Mouse (Mus musculus) ES-E14 (cell line): ENCODE results near the gene Ap2m1. TPM values are rescaled to one million over a fixed set of nuclear protein-coding genes. Genes with fewer than 3 reads are reported as not detected.
A peak's percentile ranks its signal among the peaks of the same experiment; 100 is the strongest.

ENCODE experiments used
- DNase-seq: peaks from one replicate; pipeline ENCODE4 v3.0.0-alpha.2; 2013; ENCODE audit warnings: low read depth, low spot score
- H3K27ac ChIP-seq: 2 replicates; pipeline ENCODE4 v1.5.1; 2012; ENCODE audit warnings: low read depth, mild to moderate bottlenecking, low read length, moderate library complexity, mixed read lengths; ENCODE audit not compliant: poor library complexity, insufficient read depth, severe bottlenecking
- H3K36me3 ChIP-seq: 2 replicates; pipeline ENCODE4 v1.6.1; 2012; ENCODE audit warnings: mild to moderate bottlenecking, low read length, moderate library complexity, mixed read lengths; ENCODE audit not compliant: control insufficient read depth, poor library complexity, insufficient read depth, severe bottlenecking
- H3K4me1 ChIP-seq, 2 experiments: fragments of 150-350 bp in 1 of 2; sonication (generic) in 1 of 2; 2 replicates each; pipeline ENCODE4 v1.6.1; 2012; ENCODE audit warnings: low read length in 2 of 2, mild to moderate bottlenecking in 1 of 2, mixed read lengths in 1 of 2; ENCODE audit not compliant: control insufficient read depth in 2 of 2, insufficient read depth in 2 of 2, poor library complexity in 1 of 2
- H3K4me3 ChIP-seq, 2 experiments: fragments of 150-350 bp in 1 of 2; sonication (generic) in 1 of 2; 2 replicates each; pipeline ENCODE4 v1.5.1; 2012; ENCODE audit warnings: low read length in 2 of 2, low read depth in 1 of 2, mild to moderate bottlenecking in 1 of 2, mixed read lengths in 1 of 2; ENCODE audit not compliant: insufficient read depth in 1 of 2, poor library complexity in 1 of 2, severe bottlenecking in 1 of 2
- H3K9ac ChIP-seq: 2 replicates; pipeline ENCODE4 v1.6.1; 2012; ENCODE audit warnings: low read depth, mild to moderate bottlenecking, low read length, mixed read lengths; ENCODE audit not compliant: poor library complexity, insufficient read depth, severe bottlenecking
- H3K9me3 ChIP-seq: fragments of 150-350 bp; sonication (generic); 2 replicates; pipeline ENCODE4 v1.6.1; 2012; ENCODE audit warnings: low read depth, mild to moderate bottlenecking, low read length; ENCODE audit not compliant: control insufficient read depth, insufficient read depth
- CHD2 ChIP-seq: IDR thresholded peaks from 2 replicates; pipeline ENCODE4 v1.6.1; 2014; ENCODE audit warnings: mild to moderate bottlenecking, low read depth, low read length, inconsistent platforms
- HCFC1 ChIP-seq: IDR thresholded peaks from 2 replicates; pipeline ENCODE4 v1.6.1; 2012; ENCODE audit warnings: low read length, inconsistent platforms, borderline replicate concordance; ENCODE audit not compliant: insufficient read depth
- MAFK ChIP-seq: IDR thresholded peaks from 2 replicates; pipeline ENCODE4 v1.6.1; 2014; ENCODE audit warnings: mild to moderate bottlenecking, low read depth, low read length, inconsistent platforms; ENCODE audit not compliant: insufficient read depth
- ZC3H11A ChIP-seq: IDR thresholded peaks from 2 replicates; pipeline ENCODE4 v1.6.1; 2012; ENCODE audit warnings: low read depth, mild to moderate bottlenecking, inconsistent platforms, low read length, borderline replicate concordance
- ZNF384 ChIP-seq: IDR thresholded peaks from 2 replicates; pipeline ENCODE4 v1.6.1; 2012; ENCODE audit warnings: low read depth, low read length, inconsistent platforms
- in situ Hi-C, 2 experiments: fragments of 600-800 bp; cut with MboI; formaldehyde crosslinking; loops; one replicate each; pipeline ENCODE4 v1.15.1; 2025; ENCODE audit warnings: low sequenced_read_pairs in 2 of 2, inconsistent platforms in 1 of 2; ENCODE audit not compliant: unreplicated experiment in 2 of 2
- total RNA-seq: library from RNA; depleted of rRNA; stranded (reverse); fragments of 300-350 nt; gene quantifications from 2 replicates; pipeline ENCODE4 v1.2.3, GENCODE M21; 2012

Ap2m1 gene
- total RNA-seq, 1 experiment: 236 TPM

DNA sequence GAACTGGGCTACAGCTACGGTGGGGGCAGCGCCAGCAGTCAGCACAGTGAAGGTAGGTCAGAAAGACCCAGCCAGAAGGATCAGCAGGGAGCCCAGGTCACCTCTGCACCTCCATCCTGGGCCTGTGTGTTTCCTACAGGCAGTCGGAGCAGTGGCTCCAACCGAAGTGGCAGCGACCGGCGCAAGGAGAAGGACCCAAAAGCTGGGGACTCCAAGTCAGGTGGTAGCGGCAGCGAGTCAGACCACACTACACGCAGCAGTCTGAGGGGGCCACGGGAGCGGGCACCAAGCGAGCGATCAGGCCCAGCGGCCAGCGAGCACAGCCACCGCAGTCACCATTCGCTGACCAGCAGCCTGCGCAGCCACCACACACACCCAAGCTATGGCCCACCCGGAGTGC is 4.3 kb upstream of the Ap2m1 start:
- peaks cover 0 to 4% of the 10 kb centered on the region in 2 experiments; a peak in 1 of 4 replicates for H3K4me1 ChIP-seq
- peak overlapping the region; percentile 32 to 50 for H3K4me3 ChIP-seq
- peaks cover 18% of the 10 kb centered on the region for H3K36me3 ChIP-seq
- H3K9ac ChIP-seq: peak overlapping the region; percentile 45
- no peak for DNase-seq
- H3K27ac ChIP-seq: no peak overlapping the region
- in situ Hi-C loops: no loop called here
- TF ChIP-seq ZNF384 (no peak), CHD2 (no peak), ZC3H11A (no peak), HCFC1 (no peak), MAFK (no peak)
- no peaks in the 10 kb centered on the region for H3K9me3 ChIP-seq

DNA sequence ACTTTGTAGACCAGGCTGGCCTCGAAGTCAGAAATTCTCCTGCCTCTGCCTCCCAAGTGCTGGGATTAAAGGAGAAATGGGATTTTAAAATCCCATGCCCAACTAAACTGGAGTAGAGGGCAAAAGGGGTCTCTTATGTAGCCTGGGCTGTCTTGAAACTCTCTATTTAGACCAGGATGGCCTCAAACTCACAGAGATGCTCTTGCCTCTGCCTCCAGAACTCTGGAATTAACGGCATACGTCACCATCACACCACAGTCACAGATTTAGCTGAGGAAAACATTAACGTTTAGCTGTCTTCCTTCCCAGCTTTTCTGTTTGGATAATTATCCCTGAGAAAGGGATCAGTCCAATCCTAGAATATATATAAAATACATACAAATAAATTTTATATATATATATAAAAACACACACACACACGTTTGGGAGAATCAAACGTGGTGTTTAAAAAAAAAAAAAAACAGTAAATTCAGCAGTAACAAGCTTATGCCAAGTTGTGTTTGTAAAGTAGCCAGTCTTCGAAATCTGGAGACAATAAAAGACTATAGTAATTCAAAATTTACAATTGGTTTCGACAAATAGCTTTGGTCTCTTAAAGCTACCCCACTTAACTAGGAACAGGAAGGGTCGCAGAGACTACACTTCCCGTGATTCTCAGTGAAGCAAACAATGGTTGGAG is 522 bp upstream of the Ap2m1 start:
- peaks cover 16% of the 10 kb centered on the region for H3K36me3 ChIP-seq
- no peak overlapping the region for H3K27ac ChIP-seq
- H3K9ac ChIP-seq: no peak overlapping the region
- TF ChIP-seq ZNF384 (peak; percentile 57; the same call in 1 of the 2 replicates), HCFC1 (no peak)
- no peak for DNase-seq
- H3K4me3 ChIP-seq: no peak overlapping the region
- H3K4me1 ChIP-seq: peaks cover 5 to 15% of the 10 kb centered on the region in 2 experiments; a peak in 3 of 4 replicates
- no peaks in the 10 kb centered on the region for H3K9me3 ChIP-seq
- in situ Hi-C loops: no loop called here

DNA sequence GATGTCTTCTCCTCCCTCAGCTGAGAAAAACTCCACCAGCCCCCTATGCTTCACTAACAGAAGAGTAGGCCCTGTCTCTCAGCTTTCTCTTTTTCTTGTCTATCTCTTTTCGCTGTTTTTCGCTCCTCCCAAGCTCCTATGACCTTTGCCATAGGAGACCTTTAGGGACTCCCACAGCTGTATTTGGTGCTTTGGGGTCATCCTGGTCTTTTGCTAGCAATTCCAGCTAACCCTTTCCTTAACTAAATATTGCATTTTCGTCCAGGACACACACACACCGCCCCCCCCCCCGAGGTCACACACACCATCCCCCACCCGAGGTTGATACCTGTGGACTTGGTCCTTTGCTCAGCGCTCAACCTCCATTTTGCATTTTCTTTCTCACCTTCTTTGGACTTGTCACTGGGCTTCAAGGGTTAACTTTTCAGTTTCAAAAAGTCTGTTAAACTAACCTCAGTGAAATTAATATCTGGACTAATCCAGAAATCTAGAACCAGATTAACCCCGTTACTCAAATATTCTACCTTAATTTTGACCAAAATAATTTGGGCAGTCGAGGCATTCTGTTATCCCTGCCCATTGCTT is 895 bp downstream of the Ap2m1 start:
- Histone ChIP-seq H3K4me1 (peaks cover 5 to 16% of the 10 kb centered on the region in 2 experiments; a peak in 3 of 4 replicates), H3K9me3 (no peaks in the 10 kb centered on the region), H3K36me3 (peaks cover 21% of the 10 kb centered on the region), H3K4me3 (peak overlapping the region; percentile 72 to 97), H3K27ac (no peak overlapping the region; the same call in 1 of the 2 replicates), H3K9ac (peak overlapping the region; percentile 95; the same call in 1 of the 2 replicates)
- in situ Hi-C loops: no loop called here
- DNase-seq: no peak
- TF ChIP-seq HCFC1: no peak
- TF ChIP-seq CHD2: no peak
- no peak for TF ChIP-seq MAFK
- TF ChIP-seq ZNF384: no peak
- no peak for TF ChIP-seq ZC3H11A

DNA sequence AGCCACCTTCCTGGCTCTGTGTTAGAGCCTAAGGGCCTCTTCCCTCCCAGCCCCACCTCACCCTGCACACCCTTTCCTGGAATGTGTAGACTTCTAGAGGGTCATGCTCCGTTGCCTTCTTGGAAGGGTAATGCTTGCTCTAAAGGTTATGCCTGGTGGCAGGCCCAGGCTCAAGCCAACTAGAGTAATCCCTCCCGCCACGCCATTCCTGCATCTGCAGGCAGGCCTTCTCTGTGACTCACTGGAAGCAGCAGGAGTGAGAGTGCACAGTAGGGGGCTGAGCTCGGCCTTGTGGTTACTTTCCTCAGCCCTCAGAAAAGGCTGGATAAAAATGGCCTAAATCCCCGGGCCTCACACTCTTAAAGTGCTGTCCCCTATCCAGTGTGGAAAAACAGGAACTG is 1.8 kb downstream of the Ap2m1 start:
- Histone ChIP-seq H3K4me3 (peak overlapping the region; percentile 21 to 22), H3K27ac (peak overlapping the region; percentile 59), H3K9ac (peak overlapping the region; percentile 39; the same call in 1 of the 2 replicates), H3K9me3 (no peaks in the 10 kb centered on the region), H3K4me1 (peaks cover 5 to 16% of the 10 kb centered on the region in 2 experiments; a peak in 3 of 4 replicates), H3K36me3 (peaks cover 28% of the 10 kb centered on the region)
- TF ChIP-seq MAFK: no peak
- TF ChIP-seq ZNF384: no peak
- no peak for TF ChIP-seq CHD2
- TF ChIP-seq ZC3H11A: no peak
- TF ChIP-seq HCFC1: no peak
- DNase-seq: no peak
- in situ Hi-C loops: no loop called here
